9 mouse cellular contexts compared by ENCODE assay signal in genomic region chr17:31018267-31018666, GRCm38 (mm10). TPM values are rescaled to one million over a fixed set of nuclear protein-coding genes. Genes with fewer than 3 reads are reported as not detected.
DNase-seq lines count a peak whose midpoint lies in the region; ATAC-seq and TF ChIP-seq lines count a peak whose summit lies in the region.
"Had no signal": no experiment of that assay in that cellular context is flagged by ENCODE, and none has a peak within 500 bp of the region (broad histone marks: within the 10 kb centered on the region; RNA-seq: fewer than 3 reads in every experiment).

No protein-coding gene starts in this region.

- no peaks in the 10 kb centered on the region for H3K27me3 ChIP-seq in hindbrain, embryonic 14.5 days (ENCODE audit: control insufficient read depth, insufficient read depth, low read length)
- H3K27me3 ChIP-seq in hindbrain, embryonic 13.5 days: 0 out of 2 replicates have a peak, but pooled peaks cover 2% of the 10 kb centered on the region
- peaks cover 15% of the 10 kb centered on the region for H3K27me3 ChIP-seq in E14TG2a.4 (ENCODE audit: insufficient read depth, low read length)
- H3K27me3 ChIP-seq: lung, embryonic 15.5 days had no signal

- peak; percentile 80 for DNase-seq in hindbrain, embryonic 14.5 days (ENCODE audit: low spot score)
- peak; percentile 73 for DNase-seq in forelimb bud, embryonic 11.5 days (ENCODE audit: low read depth, low spot score)
- DNase-seq in left cerebral cortex, postnatal 10 days (ENCODE audit: extremely low spot score in 1 of 2, low spot score in 2 of 2): peak; percentile 32 to 70
- DNase-seq in natural killer cell, adult 2 months (ENCODE audit: low spot score in 2 of 2): peak; percentile 52 to 65
- peak; percentile 74 for DNase-seq in thymus, postnatal 25 days

- no peaks in the 10 kb centered on the region for H3K4me1 ChIP-seq in hindbrain, embryonic 14.5 days (replicated peaks; ENCODE audit: control insufficient read depth, insufficient read depth, low read length)
- no peaks in the 10 kb centered on the region for H3K4me1 ChIP-seq in hindbrain, embryonic 13.5 days (replicated peaks)
- H3K4me1 ChIP-seq in E14TG2a.4 (replicated peaks; ENCODE audit: low read depth, low read length): peaks cover 18% of the 10 kb centered on the region
- peaks cover 25% of the 10 kb centered on the region for H3K4me1 ChIP-seq in bone marrow macrophage, adult 2 months (ENCODE audit: control insufficient read depth, insufficient read depth, low read length)

- intact Hi-C loops in left cerebral cortex, postnatal 10 days (cut with DNase I): loop anchor here (2.0 to 10.0 kb wide), 4 partner anchors 39 to 477 kb away; partner anchors contain the start of genes Abcg1 and Rsph1

- no peak overlapping the region for H3K27ac ChIP-seq in hindbrain, embryonic 14.5 days
- H3K27ac ChIP-seq in hindbrain, embryonic 13.5 days: no peak overlapping the region
- H3K27ac ChIP-seq in bone marrow macrophage, adult 2 months (ENCODE audit: insufficient read depth, low read depth, low read length): no peak overlapping the region
- H3K27ac ChIP-seq: lung, embryonic 15.5 days had no signal

- no peaks in the 10 kb centered on the region for H3K36me3 ChIP-seq in hindbrain, embryonic 14.5 days (replicated peaks; ENCODE audit: control insufficient read depth, insufficient read depth)
- H3K36me3 ChIP-seq in hindbrain, embryonic 13.5 days: no peaks in the 10 kb centered on the region
- H3K36me3 ChIP-seq in E14TG2a.4 (ENCODE audit: insufficient read depth, low read length): no peaks in the 10 kb centered on the region
- H3K36me3 ChIP-seq: lung, embryonic 15.5 days had no signal

- H3K4me3 ChIP-seq in hindbrain, embryonic 14.5 days (replicated peaks; ENCODE audit: low read length): no peak overlapping the region
- no peak overlapping the region for H3K4me3 ChIP-seq in hindbrain, embryonic 13.5 days
- no peak overlapping the region for H3K4me3 ChIP-seq in E14TG2a.4 (replicated peaks; ENCODE audit: low read length)
- no peak overlapping the region for H3K4me3 ChIP-seq in bone marrow macrophage, adult 2 months (ENCODE audit: insufficient read depth, low read length)
- H3K4me3 ChIP-seq: lung, embryonic 15.5 days had no signal

- H3K4me2 ChIP-seq in hindbrain, embryonic 14.5 days (replicated peaks): no peak overlapping the region
- H3K4me2 ChIP-seq in hindbrain, embryonic 13.5 days: no peak overlapping the region
- H3K4me2 ChIP-seq: lung, embryonic 15.5 days had no signal

- TF ChIP-seq CTCF in E14TG2a.4 (conservative IDR thresholded peaks at IDR 0.05; ENCODE audit: low read length): peak; percentile 69
- peak; percentile 58 for TF ChIP-seq CTCF in bone marrow macrophage, adult 2 months (IDR thresholded peaks at IDR 0.05; ENCODE audit: low read depth, low read length)

- H3K9ac ChIP-seq in hindbrain, embryonic 14.5 days: no peak overlapping the region
- no peak overlapping the region for H3K9ac ChIP-seq in hindbrain, embryonic 13.5 days
- H3K9ac ChIP-seq: lung, embryonic 15.5 days had no signal

- no peak for ATAC-seq in hindbrain, embryonic 14.5 days (ENCODE audit: low FRiP score)
- no peak for ATAC-seq in hindbrain, embryonic 13.5 days (ENCODE audit: low FRiP score)

- no peak for TF ChIP-seq POLR2A in bone marrow macrophage, adult 2 months (IDR thresholded peaks at IDR 0.05; ENCODE audit: borderline replicate concordance, low read depth, low read length)

- 76% methylated on average over 4 of the region's 4 CpGs for WGBS in hindbrain, embryonic 14.5 days
- 81% methylated on average over 4 of the region's 4 CpGs for WGBS in hindbrain, embryonic 13.5 days

- 0 out of 2 replicates have a peak, but pooled peaks cover 3% of the 10 kb centered on the region for H3K9me3 ChIP-seq in hindbrain, embryonic 14.5 days (ENCODE audit: control insufficient read depth, low read length)
- peaks cover 6% of the 10 kb centered on the region; the same call in 1 of the 2 replicates for H3K9me3 ChIP-seq in hindbrain, embryonic 13.5 days
- H3K9me3 ChIP-seq in E14TG2a.4 (ENCODE audit: low read length): peaks cover 9% of the 10 kb centered on the region; the same call in 1 of the 2 replicates
- H3K9me3 ChIP-seq: lung, embryonic 15.5 days had no signal

RNA-seq across cellular contexts. Expression of gene Abcg1, which starts 39.2 kb away (rescaled TPM):
- 19.3 and 21.1 TPM in 2 replicates for polyA plus RNA-seq in hindbrain, embryonic 14.5 days (2014; fragmentation: Nextera tagmentation; extraction: Ambion mirVana)
- polyA plus RNA-seq in hindbrain, embryonic 13.5 days (2015; fragmentation: Nextera tagmentation; extraction: Ambion mirVana): 19.3 and 21.5 TPM in 2 replicates
- 56.3 and 61.5 TPM in 2 replicates for polyA plus RNA-seq in bone marrow macrophage, adult 2 months (2012; ENCODE audit: insufficient read depth, insufficient read length, missing spikeins)
- 10 to 100 TPM; 26.4 to 33.2 TPM for total RNA-seq in left cerebral cortex, postnatal 10 days (2021)
